Mouse (Mus musculus): Measurements from ENCODE around the gene Lrch3. TPM values are rescaled to one million over a fixed set of nuclear protein-coding genes. Genes with fewer than 3 reads are reported as not detected.

Lrch3 gene
- polyA plus RNA-seq, 1 experiment from 2014 or later, result 39.1 TPM

GRCm38 (mm10) chr16:33014921-33015320, 101.0 kb downstream of the Lrch3 start:
- no peaks in the 10 kb centered on the region for H3K4me1 ChIP-seq (replicated peaks; ENCODE audit: control insufficient read depth, insufficient read depth, low read length)
- 93% methylated on average over 1 of the region's 1 CpGs for WGBS
- H3K36me3 ChIP-seq (ENCODE audit: control insufficient read depth, insufficient read depth, low read length), result no peaks in the 10 kb centered on the region; the same call in 1 of the 2 replicates
- H3K4me3 ChIP-seq (ENCODE audit: low read depth, low read length), result no peak overlapping the region
- no peak overlapping the region for H3K27ac ChIP-seq (ENCODE audit: low read depth, low read length)
- DNase-seq (ENCODE audit: low spot score), result no peak
- H3K27me3 ChIP-seq (ENCODE audit: control insufficient read depth, insufficient read depth, low read length), result no peaks in the 10 kb centered on the region
- no peak overlapping the region for H3K9ac ChIP-seq (ENCODE audit: low read length)
- no peaks in the 10 kb centered on the region for H3K9me3 ChIP-seq (ENCODE audit: control insufficient read depth, low read length)
- ATAC-seq (replicated peaks; ENCODE audit: low FRiP score), result no peak
- no peak overlapping the region for H3K4me2 ChIP-seq (ENCODE audit: low read depth, low read length, severe bottlenecking)

GRCm38 (mm10) chr16:33015396-33015907, 101.6 kb downstream of the Lrch3 start:
- Histone ChIP-seq H3K27me3 (ENCODE audit: control insufficient read depth, insufficient read depth, low read length) (no peaks in the 10 kb centered on the region), H3K4me1 (replicated peaks; ENCODE audit: control insufficient read depth, insufficient read depth, low read length) (no peaks in the 10 kb centered on the region), H3K4me2 (ENCODE audit: low read depth, low read length, severe bottlenecking) (no peak overlapping the region), H3K9ac (ENCODE audit: low read length) (no peak overlapping the region), H3K36me3 (ENCODE audit: control insufficient read depth, insufficient read depth, low read length) (no peaks in the 10 kb centered on the region; the same call in 1 of the 2 replicates), H3K27ac (ENCODE audit: low read depth, low read length) (no peak overlapping the region), H3K4me3 (ENCODE audit: low read depth, low read length) (no peak overlapping the region), H3K9me3 (ENCODE audit: control insufficient read depth, low read length) (no peaks in the 10 kb centered on the region)
- ATAC-seq (replicated peaks; ENCODE audit: low FRiP score), result no peak
- no peak for DNase-seq (ENCODE audit: low spot score)
- 93% methylated on average over 3 of the region's 3 CpGs for WGBS

- H3K9me3 ChIP-seq (ENCODE audit: control insufficient read depth, low read length), result no peaks in the 10 kb centered on the region
- no peak overlapping the region for H3K4me2 ChIP-seq (ENCODE audit: low read depth, low read length, severe bottlenecking)
- no peak overlapping the region for H3K4me3 ChIP-seq (ENCODE audit: low read depth, low read length)
- no peak overlapping the region for H3K27ac ChIP-seq (ENCODE audit: low read depth, low read length)
- ATAC-seq (replicated peaks; ENCODE audit: low FRiP score), result no peak
- no peak for DNase-seq (ENCODE audit: low spot score)
- H3K9ac ChIP-seq (ENCODE audit: low read length), result no peak overlapping the region
- 90% methylated on average over 2 of the region's 2 CpGs for whole genome bisulfite sequencing
- H3K36me3 ChIP-seq (ENCODE audit: control insufficient read depth, insufficient read depth, low read length), result no peaks in the 10 kb centered on the region; the same call in 1 of the 2 replicates
- no peaks in the 10 kb centered on the region for H3K4me1 ChIP-seq (replicated peaks; ENCODE audit: control insufficient read depth, insufficient read depth, low read length)
- H3K27me3 ChIP-seq (ENCODE audit: control insufficient read depth, insufficient read depth, low read length), result no peaks in the 10 kb centered on the region
These were observed 102.1 kb downstream of the Lrch3 start for GRCm38 (mm10) chr16:33015986-33016385.

- Histone ChIP-seq H3K27ac (ENCODE audit: low read depth, low read length) (no peak overlapping the region), H3K4me1 (replicated peaks; ENCODE audit: control insufficient read depth, insufficient read depth, low read length) (no peaks in the 10 kb centered on the region), H3K4me2 (ENCODE audit: low read depth, low read length, severe bottlenecking) (no peak overlapping the region), H3K27me3 (ENCODE audit: control insufficient read depth, insufficient read depth, low read length) (no peaks in the 10 kb centered on the region), H3K9ac (ENCODE audit: low read length) (no peak overlapping the region), H3K9me3 (ENCODE audit: control insufficient read depth, low read length) (no peaks in the 10 kb centered on the region), H3K36me3 (ENCODE audit: control insufficient read depth, insufficient read depth, low read length) (no peaks in the 10 kb centered on the region; the same call in 1 of the 2 replicates), H3K4me3 (ENCODE audit: low read depth, low read length) (no peak overlapping the region)
- WGBS, result 93% methylated on average over 5 of the region's 5 CpGs
- DNase-seq (ENCODE audit: low spot score), result no peak
- no peak for ATAC-seq (replicated peaks; ENCODE audit: low FRiP score)
These were observed 103.9 kb downstream of the Lrch3 start for GRCm38 (mm10) chr16:33017677-33018349.

- ATAC-seq (replicated peaks; ENCODE audit: low FRiP score) (no peak), DNase-seq (ENCODE audit: low spot score) (no peak)
- no peaks in the 10 kb centered on the region for H3K4me1 ChIP-seq (replicated peaks; ENCODE audit: control insufficient read depth, insufficient read depth, low read length)
- no peak overlapping the region for H3K4me2 ChIP-seq (ENCODE audit: low read depth, low read length, severe bottlenecking)
- 80% methylated on average over 21 of the region's 21 CpGs for WGBS
- no peak overlapping the region for H3K9ac ChIP-seq (ENCODE audit: low read length)
- H3K36me3 ChIP-seq (ENCODE audit: control insufficient read depth, insufficient read depth, low read length), result no peaks in the 10 kb centered on the region
- H3K4me3 ChIP-seq (ENCODE audit: low read depth, low read length), result no peak overlapping the region
- H3K27me3 ChIP-seq (ENCODE audit: control insufficient read depth, insufficient read depth, low read length), result no peaks in the 10 kb centered on the region
- H3K27ac ChIP-seq (ENCODE audit: low read depth, low read length), result no peak overlapping the region
- H3K9me3 ChIP-seq (ENCODE audit: control insufficient read depth, low read length), result no peaks in the 10 kb centered on the region
These were observed 105.3 kb downstream of the Lrch3 start for GRCm38 (mm10) chr16:33019117-33019770.

GRCm38 (mm10) chr16:33021381-33021780, 107.5 kb downstream of the Lrch3 start:
- Histone ChIP-seq H3K9me3 (ENCODE audit: control insufficient read depth, low read length) (no peaks in the 10 kb centered on the region), H3K4me3 (ENCODE audit: low read depth, low read length) (no peak overlapping the region), H3K4me1 (replicated peaks; ENCODE audit: control insufficient read depth, insufficient read depth, low read length) (no peaks in the 10 kb centered on the region), H3K27me3 (ENCODE audit: control insufficient read depth, insufficient read depth, low read length) (no peaks in the 10 kb centered on the region), H3K27ac (ENCODE audit: low read depth, low read length) (no peak overlapping the region), H3K4me2 (ENCODE audit: low read depth, low read length, severe bottlenecking) (no peak overlapping the region), H3K9ac (ENCODE audit: low read length) (no peak overlapping the region), H3K36me3 (ENCODE audit: control insufficient read depth, insufficient read depth, low read length) (no peaks in the 10 kb centered on the region)
- 77% methylated on average over 3 of the region's 3 CpGs for WGBS
- no peak for DNase-seq (ENCODE audit: low spot score)
- ATAC-seq (replicated peaks; ENCODE audit: low FRiP score), result no peak

GRCm38 (mm10) chr16:33023750-33024149, 109.8 kb downstream of the Lrch3 start:
- no peaks in the 10 kb centered on the region for H3K36me3 ChIP-seq (ENCODE audit: control insufficient read depth, insufficient read depth, low read length)
- no peak overlapping the region for H3K4me3 ChIP-seq (ENCODE audit: low read depth, low read length)
- no peaks in the 10 kb centered on the region for H3K9me3 ChIP-seq (ENCODE audit: control insufficient read depth, low read length)
- H3K9ac ChIP-seq (ENCODE audit: low read length), result no peak overlapping the region
- no peak for ATAC-seq (replicated peaks; ENCODE audit: low FRiP score)
- no peak overlapping the region for H3K4me2 ChIP-seq (ENCODE audit: low read depth, low read length, severe bottlenecking)
- no peaks in the 10 kb centered on the region for H3K27me3 ChIP-seq (ENCODE audit: control insufficient read depth, insufficient read depth, low read length)
- H3K4me1 ChIP-seq (replicated peaks; ENCODE audit: control insufficient read depth, insufficient read depth, low read length), result no peaks in the 10 kb centered on the region
- DNase-seq (ENCODE audit: low spot score), result peak; percentile 90
- WGBS, result 6% methylated on average over 4 of the region's 4 CpGs
- H3K27ac ChIP-seq (ENCODE audit: low read depth, low read length), result no peak overlapping the region

- DNase-seq (ENCODE audit: low spot score) (no peak), ATAC-seq (replicated peaks; ENCODE audit: low FRiP score) (no peak)
- Histone ChIP-seq H3K36me3 (ENCODE audit: control insufficient read depth, insufficient read depth, low read length) (no peaks in the 10 kb centered on the region), H3K4me3 (ENCODE audit: low read depth, low read length) (no peak overlapping the region), H3K9ac (ENCODE audit: low read length) (no peak overlapping the region), H3K27me3 (ENCODE audit: control insufficient read depth, insufficient read depth, low read length) (no peaks in the 10 kb centered on the region), H3K4me1 (replicated peaks; ENCODE audit: control insufficient read depth, insufficient read depth, low read length) (no peaks in the 10 kb centered on the region), H3K4me2 (ENCODE audit: low read depth, low read length, severe bottlenecking) (no peak overlapping the region), H3K27ac (ENCODE audit: low read depth, low read length) (no peak overlapping the region), H3K9me3 (ENCODE audit: control insufficient read depth, low read length) (no peaks in the 10 kb centered on the region)
- WGBS, result 84% methylated on average over 8 of the region's 8 CpGs
These were observed 110.7 kb downstream of the Lrch3 start for GRCm38 (mm10) chr16:33024456-33025104.

Data from forebrain, embryonic 11.5 days (tissue).